Mouse (Mus musculus): ENCODE measurements around the gene Nhej1.

DNA sequence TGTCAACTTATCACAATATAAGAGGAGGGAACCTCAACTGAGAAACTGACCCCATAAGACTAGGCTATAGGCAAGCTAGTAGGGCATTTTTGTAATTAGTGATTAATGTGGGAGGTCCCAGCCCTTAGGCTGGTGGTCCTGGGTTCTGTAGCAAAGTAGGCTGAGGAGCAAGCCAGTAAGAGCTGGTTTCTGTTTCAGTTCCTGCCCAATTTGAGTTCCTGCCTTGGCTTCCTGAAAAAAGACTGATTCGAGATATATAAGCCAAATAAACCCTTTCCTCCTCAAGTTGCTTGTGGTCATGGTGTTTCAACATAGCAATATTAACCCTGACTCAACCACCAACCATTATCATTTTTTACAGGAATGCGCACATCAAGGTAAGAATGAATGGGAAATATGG is 127.8 kb downstream of the Nhej1 start:
- TF ChIP-seq CTCF (IDR thresholded peaks at IDR 0.05; ENCODE audit: low read depth) = no peak
- no peak for TF ChIP-seq EP300 (IDR thresholded peaks at IDR 0.05; ENCODE audit: low read depth)

Measured in liver, postnatal 0 days (tissue).